Mouse (Mus musculus): ENCODE results near the gene Clasrp. TPM values are rescaled to one million over a fixed set of nuclear protein-coding genes. Genes with fewer than 3 reads are reported as not detected.

Gene Clasrp
- total RNA-seq (2017), result 27.3 and 33.4 TPM in 2 replicates

- peak; percentile 99 for ATAC-seq (replicated peaks; ENCODE audit: low read depth, poor library complexity, severe bottlenecking)
These were observed at the start of gene Clasrp for GRCm38 (mm10) chr7:19603849-19604605. Gene Clasrp (minus strand): TSS chr7:19604486.

- no peak for ATAC-seq (replicated peaks; ENCODE audit: low read depth, poor library complexity, severe bottlenecking)
These were observed 48.3 kb upstream of the Clasrp start for GRCm38 (mm10) chr7:19652614-19653013.

GRCm38 (mm10) chr7:19651063-19651786 is 46.9 kb upstream of the Clasrp start:
- ATAC-seq (replicated peaks; ENCODE audit: low read depth, poor library complexity, severe bottlenecking), result peak; percentile 47; the same call in 1 of the 2 replicates

GRCm38 (mm10) chr7:19641223-19641622 is 36.9 kb upstream of the Clasrp start:
- ATAC-seq (replicated peaks; ENCODE audit: low read depth, poor library complexity, severe bottlenecking), result no peak

GRCm38 (mm10) chr7:19635074-19635827 is 31.0 kb upstream of the Clasrp start:
- ATAC-seq (replicated peaks; ENCODE audit: low read depth, poor library complexity, severe bottlenecking), result no peak

GRCm38 (mm10) chr7:19634591-19634990 is 30.3 kb upstream of the Clasrp start:
- no peak for ATAC-seq (replicated peaks; ENCODE audit: low read depth, poor library complexity, severe bottlenecking)

- ATAC-seq (replicated peaks; ENCODE audit: low read depth, poor library complexity, severe bottlenecking), result no peak
These were observed 29.6 kb upstream of the Clasrp start for GRCm38 (mm10) chr7:19633855-19634254.

- ATAC-seq (replicated peaks; ENCODE audit: low read depth, poor library complexity, severe bottlenecking), result no peak
These were observed 28.9 kb upstream of the Clasrp start for GRCm38 (mm10) chr7:19633197-19633596.

GRCm38 (mm10) chr7:19632720-19633119 is 28.4 kb upstream of the Clasrp start:
- ATAC-seq (replicated peaks; ENCODE audit: low read depth, poor library complexity, severe bottlenecking), result no peak; the same call in 1 of the 2 replicates

GRCm38 (mm10) chr7:19632275-19632674 is 28.0 kb upstream of the Clasrp start:
- no peak for ATAC-seq (replicated peaks; ENCODE audit: low read depth, poor library complexity, severe bottlenecking)

- ATAC-seq (replicated peaks; ENCODE audit: low read depth, poor library complexity, severe bottlenecking), result no peak; the same call in 1 of the 2 replicates
These were observed 25.1 kb upstream of the Clasrp start, which contains the start of gene Relb for GRCm38 (mm10) chr7:19629361-19629734. Gene Relb (minus strand): TSS chr7:19629438.

- peak; percentile 87 for ATAC-seq (replicated peaks; ENCODE audit: low read depth, poor library complexity, severe bottlenecking)
These were observed 24.5 kb upstream of the Clasrp start for GRCm38 (mm10) chr7:19628536-19629360.

- ATAC-seq (replicated peaks; ENCODE audit: low read depth, poor library complexity, severe bottlenecking), result no peak
These were observed 23.9 kb upstream of the Clasrp start for GRCm38 (mm10) chr7:19628192-19628535.

- ATAC-seq (replicated peaks; ENCODE audit: low read depth, poor library complexity, severe bottlenecking), result no peak
These were observed 23.4 kb upstream of the Clasrp start for GRCm38 (mm10) chr7:19627721-19628120.

GRCm38 (mm10) chr7:19623433-19623832 is 19.1 kb upstream of the Clasrp start:
- ATAC-seq (replicated peaks; ENCODE audit: low read depth, poor library complexity, severe bottlenecking), result no peak

GRCm38 (mm10) chr7:19622241-19622640 is 18.0 kb upstream of the Clasrp start:
- no peak for ATAC-seq (replicated peaks; ENCODE audit: low read depth, poor library complexity, severe bottlenecking)

- no peak for ATAC-seq (replicated peaks; ENCODE audit: low read depth, poor library complexity, severe bottlenecking)
These were observed 16.5 kb upstream of the Clasrp start for GRCm38 (mm10) chr7:19620811-19621210.

GRCm38 (mm10) chr7:19619004-19619801 is 14.9 kb upstream of the Clasrp start:
- peak; percentile 95 for ATAC-seq (replicated peaks; ENCODE audit: low read depth, poor library complexity, severe bottlenecking)

- peak; percentile 31 for ATAC-seq (replicated peaks; ENCODE audit: low read depth, poor library complexity, severe bottlenecking)
These were observed 10.8 kb upstream of the Clasrp start for GRCm38 (mm10) chr7:19615036-19615577.

Data from common myeloid progenitor, adult 5-6 weeks (primary cell).